Mouse (Mus musculus) bone marrow macrophage, adult 2 months (primary cell): ENCODE data around the gene Cyb5r1. TPM values are rescaled to one million over a fixed set of nuclear protein-coding genes. Genes with fewer than 3 reads are reported as not detected.

Experiments used
- H3K27ac ChIP-seq: 2 replicates; pipeline ENCODE4 v1.5.1; 2012; ENCODE audit warnings: low read depth, low read length; ENCODE audit not compliant: insufficient read depth
- H3K4me1 ChIP-seq: 2 replicates; pipeline ENCODE4 v1.6.1; 2012; ENCODE audit warnings: low read length; ENCODE audit not compliant: control insufficient read depth, insufficient read depth
- H3K4me3 ChIP-seq: 2 replicates; pipeline ENCODE4 v1.5.1; 2012; ENCODE audit warnings: mild to moderate bottlenecking, low read length, moderate library complexity; ENCODE audit not compliant: insufficient read depth
- CTCF ChIP-seq: IDR thresholded peaks from 2 replicates; pipeline ENCODE4 v1.5.1; 2012; ENCODE audit warnings: low read depth, mild to moderate bottlenecking, low read length, moderate library complexity
- POLR2A ChIP-seq: IDR thresholded peaks from 2 replicates; pipeline ENCODE4 v1.6.1; 2012; ENCODE audit warnings: mild to moderate bottlenecking, low read depth, low read length, borderline replicate concordance
- polyA plus RNA-seq: library from polyadenylated mRNA; stranded (reverse); fragments of >200 nt; gene quantifications from 2 replicates; pipeline ENCODE4 v1.2.4, GENCODE M21; 2012; ENCODE audit not compliant: missing spikeins, insufficient read depth, insufficient read length

The Cyb5r1 gene
- polyA plus RNA-seq, 1 experiment = 74.6 TPM

- no peak overlapping the region for H3K27ac ChIP-seq
- no peak overlapping the region for H3K4me3 ChIP-seq
- peaks cover 8% of the 10 kb centered on the region for H3K4me1 ChIP-seq
- TF ChIP-seq CTCF (no peak), POLR2A (no peak)
These were observed 24.3 kb upstream of the Cyb5r1 start for GRCm38 (mm10) chr1:134381051-134381450.

GRCm38 (mm10) chr1:134381795-134382625 is 23.3 kb upstream of the Cyb5r1 start:
- no peak overlapping the region for H3K4me3 ChIP-seq
- H3K27ac ChIP-seq = no peak overlapping the region
- TF ChIP-seq POLR2A (no peak), CTCF (no peak)
- H3K4me1 ChIP-seq = peaks cover 8% of the 10 kb centered on the region

GRCm38 (mm10) chr1:134384581-134384980 is 20.8 kb upstream of the Cyb5r1 start:
- Histone ChIP-seq H3K4me3 (no peak overlapping the region), H3K4me1 (peaks cover 8% of the 10 kb centered on the region), H3K27ac (no peak overlapping the region)
- no peak for TF ChIP-seq POLR2A

DNA sequence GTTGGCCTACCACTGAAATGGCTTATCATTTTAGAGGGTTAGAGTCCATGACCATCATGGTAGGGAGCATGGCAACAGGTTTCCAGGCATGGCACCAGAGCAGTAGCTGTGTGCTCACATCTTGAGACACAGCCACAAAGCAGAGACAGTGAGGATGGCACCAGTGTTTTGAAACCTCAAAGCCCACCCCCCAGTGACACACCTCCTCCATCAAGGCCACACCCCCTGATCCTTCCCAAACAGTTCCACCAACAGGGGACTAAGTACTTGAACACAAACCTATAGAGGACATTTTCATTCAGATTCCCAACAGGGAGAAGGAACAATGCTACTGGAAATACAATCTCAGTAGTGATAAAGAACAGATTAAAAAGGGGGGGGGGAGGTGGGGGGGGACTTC is 20.2 kb upstream of the Cyb5r1 start:
- peaks cover 8% of the 10 kb centered on the region for H3K4me1 ChIP-seq
- no peak overlapping the region for H3K4me3 ChIP-seq
- H3K27ac ChIP-seq = no peak overlapping the region
- TF ChIP-seq POLR2A = no peak
- no peak for TF ChIP-seq CTCF

GRCm38 (mm10) chr1:134385666-134386065 is 19.7 kb upstream of the Cyb5r1 start, which contains the start of gene 4933406M09Rik:
TSS of gene 4933406M09Rik (plus strand) at chr1:134385940.
- H3K4me1 ChIP-seq = peaks cover 8% of the 10 kb centered on the region
- H3K27ac ChIP-seq = no peak within 1 kb of the TSS
- TF ChIP-seq POLR2A = no peak
- H3K4me3 ChIP-seq = no peak within 1 kb of the TSS

DNA sequence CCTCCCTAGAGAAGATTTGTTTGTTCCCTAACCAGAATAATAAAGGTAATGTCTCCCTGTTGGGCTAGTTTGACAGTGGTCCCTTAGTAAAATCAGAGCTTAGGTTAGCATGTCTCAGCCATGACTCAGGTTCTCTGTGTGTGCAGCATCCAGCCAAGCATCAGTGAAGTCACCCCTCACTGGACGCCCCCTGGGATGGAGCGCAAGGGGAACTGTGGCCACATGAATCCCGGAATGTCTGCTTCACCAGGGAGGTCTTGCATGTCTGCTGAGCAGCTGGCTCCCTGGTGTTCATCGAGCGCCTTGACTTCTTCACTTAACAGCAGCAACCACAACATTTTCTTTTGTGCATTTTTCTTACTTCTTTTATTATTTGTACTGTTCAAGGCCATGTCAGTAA is 11.5 kb upstream of the Cyb5r1 start:
- Histone ChIP-seq H3K4me3 (no peak overlapping the region), H3K27ac (no peak overlapping the region), H3K4me1 (no peaks in the 10 kb centered on the region)
- TF ChIP-seq CTCF (no peak), POLR2A (no peak)

- Histone ChIP-seq H3K4me3 (no peak overlapping the region), H3K4me1 (peaks cover 4% of the 10 kb centered on the region; the same call in 1 of the 2 replicates), H3K27ac (no peak overlapping the region)
- TF ChIP-seq POLR2A (no peak), CTCF (no peak)
These were observed 7.1 kb upstream of the Cyb5r1 start for GRCm38 (mm10) chr1:134398210-134398609.

- H3K4me1 ChIP-seq = peaks cover 4% of the 10 kb centered on the region; the same call in 1 of the 2 replicates
- H3K4me3 ChIP-seq = no peak overlapping the region
- TF ChIP-seq CTCF (no peak), POLR2A (no peak)
- H3K27ac ChIP-seq = no peak overlapping the region
These were observed 5.6 kb upstream of the Cyb5r1 start for GRCm38 (mm10) chr1:134399735-134400134.

DNA sequence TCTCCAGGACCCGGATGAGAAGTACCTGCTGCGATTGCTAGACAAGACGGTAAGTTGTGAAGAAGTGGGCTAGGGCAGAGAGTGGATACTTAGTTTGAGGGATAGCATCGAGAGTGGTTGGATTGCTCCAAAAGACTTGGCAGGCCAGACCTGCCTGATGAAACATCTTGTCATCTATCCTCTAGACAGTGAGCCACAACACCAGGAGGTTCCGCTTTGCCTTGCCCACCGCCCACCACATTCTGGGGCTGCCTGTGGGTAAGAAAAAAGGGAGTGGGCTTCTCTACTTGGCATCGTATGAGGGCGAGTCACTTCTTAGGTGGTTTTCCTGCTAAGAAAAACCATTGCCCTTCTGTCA is 1.0 kb downstream of the Cyb5r1 start:
- Histone ChIP-seq H3K4me1 (peaks cover 15% of the 10 kb centered on the region), H3K27ac (peak overlapping the region; percentile 95), H3K4me3 (peak overlapping the region; percentile 84)
- no peak for TF ChIP-seq POLR2A
- TF ChIP-seq CTCF = no peak

DNA sequence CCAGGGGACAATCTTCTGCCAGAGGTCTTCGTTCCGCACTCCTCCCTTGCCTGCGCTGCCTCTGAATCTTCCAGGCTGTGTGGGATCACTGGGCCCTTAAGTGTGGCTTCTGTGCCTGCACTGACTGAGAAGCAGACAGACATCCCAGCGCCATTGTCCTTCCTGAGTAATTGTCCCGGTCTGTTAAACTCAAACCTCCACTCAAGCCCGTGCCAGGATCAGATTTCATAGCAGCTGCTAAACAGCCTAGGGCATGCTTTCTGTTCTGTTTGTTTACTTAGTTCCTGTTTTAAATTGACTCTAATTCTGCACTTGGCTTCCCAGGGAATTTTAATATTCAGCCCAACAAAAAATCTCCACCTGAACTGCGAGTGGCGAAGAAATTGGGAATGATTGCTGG is 2.7 kb downstream of the Cyb5r1 start:
- TF ChIP-seq CTCF (no peak), POLR2A (no peak)
- peaks cover 19% of the 10 kb centered on the region for H3K4me1 ChIP-seq
- H3K27ac ChIP-seq = no peak overlapping the region
- no peak overlapping the region for H3K4me3 ChIP-seq

GRCm38 (mm10) chr1:134411706-134412629 is 6.6 kb downstream of the Cyb5r1 start:
- TF ChIP-seq CTCF = no peak
- TF ChIP-seq POLR2A = no peak
- Histone ChIP-seq H3K4me1 (peaks cover 28% of the 10 kb centered on the region), H3K27ac (no peak overlapping the region), H3K4me3 (no peak overlapping the region)
